Mouse (Mus musculus): ENCODE data around the gene Sgip1.

Sgip1 gene

GRCm38 (mm10) chr4:102979385-102979784, 238.3 kb downstream of the Sgip1 start:
- DNase-seq = no peak

GRCm38 (mm10) chr4:102981709-102982108, 240.6 kb downstream of the Sgip1 start:
- DNase-seq = no peak

GRCm38 (mm10) chr4:102986173-102986572, 245.1 kb downstream of the Sgip1 start:
- no peak for DNase-seq

- DNase-seq = peak; percentile 64
Observed at GRCm38 (mm10) chr4:102986917-102987316, 245.8 kb downstream of the Sgip1 start.

GRCm38 (mm10) chr4:102987325-102987724, 246.2 kb downstream of the Sgip1 start:
- DNase-seq = no peak

- DNase-seq = no peak
Observed at GRCm38 (mm10) chr4:102987756-102988155, 246.7 kb downstream of the Sgip1 start.

- no peak for DNase-seq
Observed at GRCm38 (mm10) chr4:102988526-102988925, 247.4 kb downstream of the Sgip1 start.

GRCm38 (mm10) chr4:102989391-102989790, 248.3 kb downstream of the Sgip1 start:
- no peak for DNase-seq

GRCm38 (mm10) chr4:102990016-102990415, 248.9 kb downstream of the Sgip1 start:
- DNase-seq = no peak

- no peak for DNase-seq
Observed at GRCm38 (mm10) chr4:102990595-102991340, 249.7 kb downstream of the Sgip1 start.

GRCm38 (mm10) chr4:102991685-102992084, 250.6 kb downstream of the Sgip1 start:
- DNase-seq = no peak

- DNase-seq = no peak
Observed at GRCm38 (mm10) chr4:103004681-103005080, 263.6 kb downstream of the Sgip1 start.

GRCm38 (mm10) chr4:103005190-103005945, 264.3 kb downstream of the Sgip1 start:
- DNase-seq = no peak

- DNase-seq = no peak
Observed at GRCm38 (mm10) chr4:103006266-103006665, 265.2 kb downstream of the Sgip1 start.

- no peak for DNase-seq
Observed at GRCm38 (mm10) chr4:103006943-103007418, 265.9 kb downstream of the Sgip1 start.

GRCm38 (mm10) chr4:103010734-103011133, 269.6 kb downstream of the Sgip1 start:
- DNase-seq = no peak

- DNase-seq = no peak
Observed at GRCm38 (mm10) chr4:103011823-103012222, 270.7 kb downstream of the Sgip1 start.

- DNase-seq = no peak
Observed at GRCm38 (mm10) chr4:103013490-103013889, 272.4 kb downstream of the Sgip1 start.
